Mouse (Mus musculus): Measurements from ENCODE around the gene Olfr1220. TPM values are rescaled to one million over a fixed set of nuclear protein-coding genes. Genes with fewer than 3 reads are reported as not detected.

The Olfr1220 gene
- not detected in 2 replicates for polyA plus RNA-seq (2012; rRNA removed)

GRCm38 (mm10) chr2:89106735-89107134 lies at the start of gene Olfr1220:
Olfr1220 (minus strand) TSS chr2:89106835.
- TF ChIP-seq POLR2A (IDR thresholded peaks at IDR 0.05; ENCODE audit: extremely low read depth, insufficient read depth, low read length) (no peak), CTCF (IDR thresholded peaks at IDR 0.05; ENCODE audit: extremely low read depth, insufficient read depth, low read length) (no peak)
- Histone ChIP-seq H3K4me1 (ENCODE audit: control insufficient read depth, insufficient read depth, low read length) (no peaks in the 10 kb centered on the region), H3K27ac (ENCODE audit: insufficient read depth, low read length) (no peak within 1 kb of the TSS), H3K4me3 (ENCODE audit: insufficient read depth, low read length) (no peak within 1 kb of the TSS)

GRCm38 (mm10) chr2:89151460-89151859 lies 44.8 kb upstream of the Olfr1220 start, which contains the start of gene Olfr1223:
Olfr1223 (minus strand) TSS chr2:89151560.
- no peak for TF ChIP-seq CTCF (IDR thresholded peaks at IDR 0.05; ENCODE audit: extremely low read depth, insufficient read depth, low read length)
- TF ChIP-seq POLR2A (IDR thresholded peaks at IDR 0.05; ENCODE audit: extremely low read depth, insufficient read depth, low read length): no peak
- no peak within 1 kb of the TSS for H3K4me3 ChIP-seq (ENCODE audit: insufficient read depth, low read length)
- no peaks in the 10 kb centered on the region for H3K4me1 ChIP-seq (ENCODE audit: control insufficient read depth, insufficient read depth, low read length)
- no peak within 1 kb of the TSS for H3K27ac ChIP-seq (ENCODE audit: insufficient read depth, low read length)

GRCm38 (mm10) chr2:89132954-89133353 lies 26.3 kb upstream of the Olfr1220 start, which contains the start of gene Olfr1222:
Olfr1222 (minus strand) TSS chr2:89133054.
- H3K4me3 ChIP-seq (ENCODE audit: insufficient read depth, low read length): no peak within 1 kb of the TSS
- H3K27ac ChIP-seq (ENCODE audit: insufficient read depth, low read length): no peak within 1 kb of the TSS
- TF ChIP-seq CTCF (IDR thresholded peaks at IDR 0.05; ENCODE audit: extremely low read depth, insufficient read depth, low read length) (no peak), POLR2A (IDR thresholded peaks at IDR 0.05; ENCODE audit: extremely low read depth, insufficient read depth, low read length) (no peak)
- H3K4me1 ChIP-seq (ENCODE audit: control insufficient read depth, insufficient read depth, low read length): no peaks in the 10 kb centered on the region

- Histone ChIP-seq H3K4me1 (ENCODE audit: control insufficient read depth, insufficient read depth, low read length) (no peaks in the 10 kb centered on the region), H3K4me3 (ENCODE audit: insufficient read depth, low read length) (no peak within 1 kb of the TSS), H3K27ac (ENCODE audit: insufficient read depth, low read length) (no peak within 1 kb of the TSS)
- no peak for TF ChIP-seq CTCF (IDR thresholded peaks at IDR 0.05; ENCODE audit: extremely low read depth, insufficient read depth, low read length)
- no peak for TF ChIP-seq POLR2A (IDR thresholded peaks at IDR 0.05; ENCODE audit: extremely low read depth, insufficient read depth, low read length)
Measured at GRCm38 (mm10) chr2:89117183-89117582, 10.5 kb upstream of the Olfr1220 start, which contains the start of gene Olfr1221. Olfr1221 (minus strand) TSS chr2:89117283.

GRCm38 (mm10) chr2:89105651-89106050 lies 984 bp downstream of the Olfr1220 start:
- TF ChIP-seq POLR2A (IDR thresholded peaks at IDR 0.05; ENCODE audit: extremely low read depth, insufficient read depth, low read length): no peak
- TF ChIP-seq CTCF (IDR thresholded peaks at IDR 0.05; ENCODE audit: extremely low read depth, insufficient read depth, low read length): no peak
- no peak overlapping the region for H3K27ac ChIP-seq (ENCODE audit: insufficient read depth, low read length)
- H3K4me3 ChIP-seq (ENCODE audit: insufficient read depth, low read length): no peak overlapping the region
- no peaks in the 10 kb centered on the region for H3K4me1 ChIP-seq (ENCODE audit: control insufficient read depth, insufficient read depth, low read length)

GRCm38 (mm10) chr2:89093848-89094247 lies 12.8 kb downstream of the Olfr1220 start:
- Histone ChIP-seq H3K4me3 (ENCODE audit: insufficient read depth, low read length) (no peak overlapping the region), H3K27ac (ENCODE audit: insufficient read depth, low read length) (no peak overlapping the region), H3K4me1 (ENCODE audit: control insufficient read depth, insufficient read depth, low read length) (no peaks in the 10 kb centered on the region)
- no peak for TF ChIP-seq POLR2A (IDR thresholded peaks at IDR 0.05; ENCODE audit: extremely low read depth, insufficient read depth, low read length)
- no peak for TF ChIP-seq CTCF (IDR thresholded peaks at IDR 0.05; ENCODE audit: extremely low read depth, insufficient read depth, low read length)

GRCm38 (mm10) chr2:89083413-89083812 lies 23.2 kb downstream of the Olfr1220 start, which contains the start of gene Olfr1219:
Olfr1219 (minus strand) TSS chr2:89083513.
- Histone ChIP-seq H3K4me3 (ENCODE audit: insufficient read depth, low read length) (no peak within 1 kb of the TSS), H3K4me1 (ENCODE audit: control insufficient read depth, insufficient read depth, low read length) (no peaks in the 10 kb centered on the region), H3K27ac (ENCODE audit: insufficient read depth, low read length) (no peak within 1 kb of the TSS)
- no peak for TF ChIP-seq POLR2A (IDR thresholded peaks at IDR 0.05; ENCODE audit: extremely low read depth, insufficient read depth, low read length)
- TF ChIP-seq CTCF (IDR thresholded peaks at IDR 0.05; ENCODE audit: extremely low read depth, insufficient read depth, low read length): no peak

- no peak for TF ChIP-seq CTCF (IDR thresholded peaks at IDR 0.05; ENCODE audit: extremely low read depth, insufficient read depth, low read length)
- TF ChIP-seq POLR2A (IDR thresholded peaks at IDR 0.05; ENCODE audit: extremely low read depth, insufficient read depth, low read length): no peak
Measured at GRCm38 (mm10) chr2:89081487-89081886, 25.1 kb downstream of the Olfr1220 start.

GRCm38 (mm10) chr2:89061087-89061486 lies 45.5 kb downstream of the Olfr1220 start, which contains the start of gene Olfr1218:
Olfr1218 (minus strand) TSS chr2:89061187.
- H3K4me3 ChIP-seq (ENCODE audit: insufficient read depth, low read length): no peak within 1 kb of the TSS
- no peak within 1 kb of the TSS for H3K27ac ChIP-seq (ENCODE audit: insufficient read depth, low read length)
- H3K4me1 ChIP-seq (ENCODE audit: control insufficient read depth, insufficient read depth, low read length): no peaks in the 10 kb centered on the region
- no peak for TF ChIP-seq POLR2A (IDR thresholded peaks at IDR 0.05; ENCODE audit: extremely low read depth, insufficient read depth, low read length)
- TF ChIP-seq CTCF (IDR thresholded peaks at IDR 0.05; ENCODE audit: extremely low read depth, insufficient read depth, low read length): no peak

More at GRCm38 (mm10) chr2:89081487-89081886, 25.1 kb downstream of the Olfr1220 start:
- no peak overlapping the region for H3K4me3 ChIP-seq (ENCODE audit: insufficient read depth, low read length)
- H3K4me1 ChIP-seq (ENCODE audit: control insufficient read depth, insufficient read depth, low read length): no peaks in the 10 kb centered on the region
- H3K27ac ChIP-seq (ENCODE audit: insufficient read depth, low read length): no peak overlapping the region

Other genes with a start within 250 kb of the Olfr1220 start
- gene Olfr1206, start 243.6 kb downstream of the Olfr1220 start, polyA plus RNA-seq (2012; rRNA removed): not detected in 2 replicates
- gene Olfr1208, start 204.5 kb downstream of the Olfr1220 start, polyA plus RNA-seq (2012; rRNA removed): not detected in 2 replicates
- gene Olfr1209, start 191.7 kb downstream of the Olfr1220 start, polyA plus RNA-seq (2012; rRNA removed): not detected in 2 replicates
- gene Olfr1211, start 168.7 kb downstream of the Olfr1220 start, polyA plus RNA-seq (2012; rRNA removed): not detected in 2 replicates
- gene Olfr1212, start 152.9 kb downstream of the Olfr1220 start, polyA plus RNA-seq (2012; rRNA removed): not detected in 2 replicates
- 0.04 TPM in 1 of 2 replicates, not detected in the other for gene Gm13762, start 126.6 kb downstream of the Olfr1220 start, polyA plus RNA-seq (2012; rRNA removed)
- gene Olfr1214, start 114.2 kb downstream of the Olfr1220 start, polyA plus RNA-seq (2012; rRNA removed): not detected in 2 replicates
- gene Olfr1215, start 99.9 kb downstream of the Olfr1220 start, polyA plus RNA-seq (2012; rRNA removed): not detected in 2 replicates
- not detected in 2 replicates for gene Olfr1216, start 88.5 kb downstream of the Olfr1220 start, polyA plus RNA-seq (2012; rRNA removed)
- not detected in 2 replicates for gene Olfr1217, start 74.8 kb downstream of the Olfr1220 start, polyA plus RNA-seq (2012; rRNA removed)
- gene Olfr1218, start 45.6 kb downstream of the Olfr1220 start, polyA plus RNA-seq (2012; rRNA removed): not detected in 2 replicates
- not detected in 2 replicates for gene Olfr1219, start 23.3 kb downstream of the Olfr1220 start, polyA plus RNA-seq (2012; rRNA removed)
- not detected in 2 replicates for gene Olfr1221, start 10.4 kb upstream of the Olfr1220 start, polyA plus RNA-seq (2012; rRNA removed)
- gene Olfr1222, start 26.2 kb upstream of the Olfr1220 start, polyA plus RNA-seq (2012; rRNA removed): not detected in 2 replicates
- gene Olfr1223, start 44.7 kb upstream of the Olfr1220 start, polyA plus RNA-seq (2012; rRNA removed): not detected in 2 replicates
- gene Olfr1224-ps1, start 57.3 kb upstream of the Olfr1220 start, polyA plus RNA-seq (2012; rRNA removed): not detected in 2 replicates
- gene Olfr1225, start 67.8 kb upstream of the Olfr1220 start, polyA plus RNA-seq (2012; rRNA removed): not detected in 2 replicates
- gene Olfr1226, start 93.2 kb upstream of the Olfr1220 start, polyA plus RNA-seq (2012; rRNA removed): not detected in 2 replicates
- gene Olfr1228, start 147.2 kb upstream of the Olfr1220 start, polyA plus RNA-seq (2012; rRNA removed): not detected in 2 replicates
- gene Olfr1229, start 181.2 kb upstream of the Olfr1220 start, polyA plus RNA-seq (2012; rRNA removed): not detected in 2 replicates
- not detected in 2 replicates for gene Olfr1230, start 190.4 kb upstream of the Olfr1220 start, polyA plus RNA-seq (2012; rRNA removed)
- gene Olfr1231, start 200.2 kb upstream of the Olfr1220 start, polyA plus RNA-seq (2012; rRNA removed): not detected in 2 replicates
- not detected in 2 replicates for gene Olfr1232, start 222.8 kb upstream of the Olfr1220 start, polyA plus RNA-seq (2012; rRNA removed)
- gene Olfr1233, start 235.6 kb upstream of the Olfr1220 start, polyA plus RNA-seq (2012; rRNA removed): not detected in 2 replicates